Mouse (Mus musculus): ENCODE measurements around the gene Hipk2.

Gene Hipk2

GRCm38 (mm10) chr6:38732681-38733080, 143.3 kb downstream of the Hipk2 start:
- DNase-seq (ENCODE audit: low read depth, low spot score): no peak
- H3K27me3 ChIP-seq (ENCODE audit: control insufficient read depth, insufficient read depth, low read length, poor library complexity, severe bottlenecking): no peaks in the 10 kb centered on the region
- H3K36me3 ChIP-seq (ENCODE audit: control insufficient read depth, insufficient read depth, low read length, poor library complexity, severe bottlenecking): no peaks in the 10 kb centered on the region

GRCm38 (mm10) chr6:38730169-38731146, 145.5 kb downstream of the Hipk2 start:
- Histone ChIP-seq H3K27me3 (ENCODE audit: control insufficient read depth, insufficient read depth, low read length, poor library complexity, severe bottlenecking) (no peaks in the 10 kb centered on the region), H3K36me3 (ENCODE audit: control insufficient read depth, insufficient read depth, low read length, poor library complexity, severe bottlenecking) (no peaks in the 10 kb centered on the region)
- DNase-seq (ENCODE audit: low read depth, low spot score): no peak

DNA sequence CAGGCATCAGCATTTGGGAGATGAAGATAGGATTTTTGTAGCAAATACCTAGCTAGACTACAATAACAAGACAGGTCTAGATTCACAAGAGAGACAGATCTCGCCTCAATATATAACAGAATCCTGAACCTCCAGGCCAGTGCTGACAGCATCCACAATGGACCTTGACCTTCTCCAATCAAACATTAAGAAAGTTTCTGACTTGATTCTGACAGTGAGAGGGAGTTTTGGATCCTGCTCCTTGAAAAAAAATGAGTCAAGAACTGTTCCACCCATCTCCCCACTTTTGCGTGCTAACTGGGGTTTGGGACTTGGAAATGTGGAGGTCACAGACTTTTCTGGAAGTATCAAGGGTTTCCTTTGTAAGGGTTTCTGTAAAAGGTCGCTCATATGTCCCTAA, 150.4 kb downstream of the Hipk2 start:
- no peaks in the 10 kb centered on the region for H3K36me3 ChIP-seq (ENCODE audit: control insufficient read depth, insufficient read depth, low read length, poor library complexity, severe bottlenecking)
- H3K27me3 ChIP-seq (ENCODE audit: control insufficient read depth, insufficient read depth, low read length, poor library complexity, severe bottlenecking): no peaks in the 10 kb centered on the region
- no peak for DNase-seq (ENCODE audit: low read depth, low spot score)

DNA sequence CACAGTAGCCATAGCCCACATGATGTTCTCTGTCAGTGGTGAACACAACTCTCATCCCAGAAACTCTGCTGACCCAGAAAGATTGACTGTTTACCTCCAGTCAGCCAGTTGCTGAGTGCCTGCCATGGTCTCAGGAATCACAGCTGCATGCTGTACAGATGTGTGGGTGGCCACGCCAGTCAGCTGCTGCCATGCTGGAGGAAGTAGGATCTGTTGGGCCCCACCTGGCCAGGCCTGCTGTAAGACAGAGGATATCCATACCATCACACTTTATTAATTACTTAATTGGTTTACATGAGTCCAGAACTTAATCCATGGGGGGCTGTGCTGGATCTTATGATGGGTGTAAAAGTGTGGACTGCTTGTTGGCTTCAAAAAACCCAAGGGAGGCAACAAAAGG, 154.6 kb downstream of the Hipk2 start:
- Histone ChIP-seq H3K27me3 (ENCODE audit: control insufficient read depth, insufficient read depth, low read length, poor library complexity, severe bottlenecking) (no peaks in the 10 kb centered on the region), H3K36me3 (ENCODE audit: control insufficient read depth, insufficient read depth, low read length, poor library complexity, severe bottlenecking) (0 out of 2 replicates have a peak, but pooled peaks cover 2% of the 10 kb centered on the region)
- peak; percentile 55 for DNase-seq (ENCODE audit: low read depth, low spot score)

- Histone ChIP-seq H3K36me3 (ENCODE audit: control insufficient read depth, insufficient read depth, low read length, poor library complexity, severe bottlenecking) (peaks cover 3% of the 10 kb centered on the region; the same call in 1 of the 2 replicates), H3K27me3 (ENCODE audit: control insufficient read depth, insufficient read depth, low read length, poor library complexity, severe bottlenecking) (no peaks in the 10 kb centered on the region)
- no peak for DNase-seq (ENCODE audit: low read depth, low spot score)
Measured at GRCm38 (mm10) chr6:38719229-38719628, 156.7 kb downstream of the Hipk2 start.

DNA sequence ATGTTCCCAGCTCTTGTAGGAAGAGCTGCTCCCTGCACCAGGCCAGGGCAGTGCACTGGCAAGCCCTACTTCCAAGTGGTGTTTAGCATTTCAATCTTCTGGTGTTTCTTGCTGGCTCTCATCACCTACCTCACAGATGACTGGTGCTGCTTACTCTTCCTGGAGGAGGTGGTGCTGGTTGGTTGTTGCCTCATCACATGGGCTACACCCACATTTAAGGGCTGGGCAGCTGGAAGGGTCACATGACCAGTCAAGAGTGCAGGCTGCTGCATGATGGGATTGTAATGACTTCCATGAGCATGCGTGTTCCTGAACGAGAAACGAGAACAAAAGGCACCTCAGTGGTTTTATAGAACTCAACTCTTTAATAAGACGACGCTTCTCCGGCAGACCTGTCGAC, 157.3 kb downstream of the Hipk2 start:
- DNase-seq (ENCODE audit: low read depth, low spot score): no peak
- Histone ChIP-seq H3K27me3 (ENCODE audit: control insufficient read depth, insufficient read depth, low read length, poor library complexity, severe bottlenecking) (no peaks in the 10 kb centered on the region), H3K36me3 (ENCODE audit: control insufficient read depth, insufficient read depth, low read length, poor library complexity, severe bottlenecking) (peaks cover 3% of the 10 kb centered on the region; the same call in 1 of the 2 replicates)

GRCm38 (mm10) chr6:38715881-38716280, 160.1 kb downstream of the Hipk2 start:
- peaks cover 3% of the 10 kb centered on the region; the same call in 1 of the 2 replicates for H3K36me3 ChIP-seq (ENCODE audit: control insufficient read depth, insufficient read depth, low read length, poor library complexity, severe bottlenecking)
- H3K27me3 ChIP-seq (ENCODE audit: control insufficient read depth, insufficient read depth, low read length, poor library complexity, severe bottlenecking): no peaks in the 10 kb centered on the region
- DNase-seq (ENCODE audit: low read depth, low spot score): no peak

- DNase-seq (ENCODE audit: low read depth, low spot score): peak; percentile 58
Measured at GRCm38 (mm10) chr6:38713957-38714898, 161.7 kb downstream of the Hipk2 start.

DNA sequence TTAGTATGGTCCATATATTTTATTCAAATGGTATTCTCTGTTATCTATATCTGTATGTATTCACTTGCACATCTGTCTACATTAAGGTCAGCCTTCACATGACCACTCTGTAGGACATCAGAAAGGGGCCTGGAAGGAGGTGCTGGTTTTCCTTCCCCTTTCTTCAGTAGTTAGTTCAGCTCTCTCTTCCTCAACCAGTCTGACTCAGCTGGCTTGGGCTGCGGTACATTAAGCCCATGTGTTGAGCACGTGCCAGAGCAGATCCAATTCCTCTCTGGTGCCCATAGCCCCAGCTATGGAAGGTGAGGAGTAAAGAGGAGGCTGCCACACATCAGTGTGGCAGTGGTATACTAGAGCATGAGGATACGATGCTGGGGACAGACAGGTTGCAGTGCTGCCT, 165.5 kb downstream of the Hipk2 start:
- H3K27me3 ChIP-seq (ENCODE audit: control insufficient read depth, insufficient read depth, low read length, poor library complexity, severe bottlenecking): no peaks in the 10 kb centered on the region
- H3K36me3 ChIP-seq (ENCODE audit: control insufficient read depth, insufficient read depth, low read length, poor library complexity, severe bottlenecking): peaks cover under 1% of the 10 kb centered on the region; the same call in 1 of the 2 replicates
- peak; percentile 70 for DNase-seq (ENCODE audit: low read depth, low spot score)

More at GRCm38 (mm10) chr6:38713957-38714898, 161.7 kb downstream of the Hipk2 start:
- Histone ChIP-seq H3K27me3 (ENCODE audit: control insufficient read depth, insufficient read depth, low read length, poor library complexity, severe bottlenecking) (no peaks in the 10 kb centered on the region), H3K36me3 (ENCODE audit: control insufficient read depth, insufficient read depth, low read length, poor library complexity, severe bottlenecking) (peaks cover 3% of the 10 kb centered on the region; the same call in 1 of the 2 replicates)

GRCm38 (mm10) chr6:38704264-38704984, 171.5 kb downstream of the Hipk2 start:
- H3K36me3 ChIP-seq (ENCODE audit: control insufficient read depth, insufficient read depth, low read length, poor library complexity, severe bottlenecking): no peaks in the 10 kb centered on the region
- no peaks in the 10 kb centered on the region for H3K27me3 ChIP-seq (ENCODE audit: control insufficient read depth, insufficient read depth, low read length, poor library complexity, severe bottlenecking)
- no peak for DNase-seq (ENCODE audit: low read depth, low spot score)

DNA sequence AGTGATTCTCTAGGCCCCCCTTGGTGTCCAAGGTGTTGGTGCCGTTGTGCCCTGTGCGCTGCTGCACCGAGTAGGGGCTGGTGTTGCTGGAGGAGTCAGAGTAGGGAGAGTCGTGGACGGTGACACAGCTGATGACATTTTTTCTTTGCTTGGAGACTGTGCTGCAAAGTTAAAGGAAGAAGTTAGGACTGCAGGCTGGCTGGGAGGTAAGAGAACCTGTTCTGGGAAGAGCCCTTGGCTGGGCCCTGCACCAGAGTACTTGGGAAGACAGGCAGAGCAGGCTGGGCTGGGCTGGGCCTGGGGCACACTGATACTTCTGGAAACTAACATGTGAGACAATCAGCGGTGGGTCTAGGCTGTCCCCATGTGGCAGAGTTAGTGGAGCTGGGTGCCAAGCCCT, 172.4 kb downstream of the Hipk2 start:
- Histone ChIP-seq H3K27me3 (ENCODE audit: control insufficient read depth, insufficient read depth, low read length, poor library complexity, severe bottlenecking) (no peaks in the 10 kb centered on the region), H3K36me3 (ENCODE audit: control insufficient read depth, insufficient read depth, low read length, poor library complexity, severe bottlenecking) (no peaks in the 10 kb centered on the region)
- no peak for DNase-seq (ENCODE audit: low read depth, low spot score)

- no peaks in the 10 kb centered on the region for H3K27me3 ChIP-seq (ENCODE audit: control insufficient read depth, insufficient read depth, low read length, poor library complexity, severe bottlenecking)
- no peak for DNase-seq (ENCODE audit: low read depth, low spot score)
- no peaks in the 10 kb centered on the region for H3K36me3 ChIP-seq (ENCODE audit: control insufficient read depth, insufficient read depth, low read length, poor library complexity, severe bottlenecking)
Measured at GRCm38 (mm10) chr6:38702810-38703399, 173.1 kb downstream of the Hipk2 start.

- Histone ChIP-seq H3K27me3 (ENCODE audit: control insufficient read depth, insufficient read depth, low read length, poor library complexity, severe bottlenecking) (no peaks in the 10 kb centered on the region), H3K36me3 (ENCODE audit: control insufficient read depth, insufficient read depth, low read length, poor library complexity, severe bottlenecking) (no peaks in the 10 kb centered on the region)
- DNase-seq (ENCODE audit: low read depth, low spot score): no peak
Measured at GRCm38 (mm10) chr6:38701421-38701820, 174.5 kb downstream of the Hipk2 start.
